Mouse (Mus musculus): Measurements from ENCODE around the gene Spryd4. TPM values are rescaled to one million over a fixed set of nuclear protein-coding genes. Genes with fewer than 3 reads are reported as not detected.
"Not testable (repeated sequence)": the region's sequence is repeated elsewhere in the genome, so short reads cannot be mapped to it uniquely, and the experiment has no call there.

Gene Spryd4
- 10 to 100 TPM; 33.2 to 34.9 TPM for total RNA-seq (2021)
- long read RNA-seq, experiment 1, transcript Spryd4-201 (2 exons, 1,583 nt) = major isoform, 51 of 52 reads
- long read RNA-seq, experiment 1, partial matches to known transcripts = 1 of 52 reads
- long read RNA-seq, experiment 1, other reads (novel, unspliced or antisense) = 0 of 52 reads
- long read RNA-seq, experiment 2, transcript Spryd4-201 (2 exons, 1,583 nt) = major isoform, 32 of 34 reads
- long read RNA-seq, experiment 2, partial matches to known transcripts = 2 of 34 reads
- long read RNA-seq, experiment 2, other reads (novel, unspliced or antisense) = 0 of 34 reads

GRCm38 (mm10) chr10:128211390-128212108 is at the start of gene Spryd4:
TSS of gene Spryd4 (minus strand) at chr10:128211807.
- peak; percentile 92 to 95 for DNase-seq (ENCODE audit: low spot score in 2 of 2)

DNA sequence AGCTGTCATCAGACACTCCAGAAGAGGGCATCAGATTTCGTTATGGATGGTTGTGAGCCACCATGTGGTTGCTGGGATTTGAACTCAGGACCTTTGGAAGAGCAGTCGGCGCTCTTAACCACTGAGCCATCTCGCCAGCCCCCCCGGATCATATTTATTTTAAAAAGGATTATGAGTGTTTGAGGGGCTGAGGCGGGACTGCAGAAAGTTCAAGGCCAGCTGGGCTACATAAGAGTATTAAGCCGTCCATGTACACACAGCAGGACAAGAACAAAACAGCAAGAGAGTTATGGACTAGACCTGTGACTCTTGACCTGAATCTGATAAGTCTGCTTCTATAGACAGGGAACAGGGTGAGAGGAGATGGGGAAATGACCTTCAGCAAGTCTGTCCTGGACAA is 48.8 kb upstream of the Spryd4 start:
- not testable (repeated sequence) for DNase-seq (ENCODE audit: low spot score in 2 of 2)

- DNase-seq (ENCODE audit: low spot score in 2 of 2) = no peak
These were observed 48.3 kb upstream of the Spryd4 start for GRCm38 (mm10) chr10:128259946-128260345.

DNA sequence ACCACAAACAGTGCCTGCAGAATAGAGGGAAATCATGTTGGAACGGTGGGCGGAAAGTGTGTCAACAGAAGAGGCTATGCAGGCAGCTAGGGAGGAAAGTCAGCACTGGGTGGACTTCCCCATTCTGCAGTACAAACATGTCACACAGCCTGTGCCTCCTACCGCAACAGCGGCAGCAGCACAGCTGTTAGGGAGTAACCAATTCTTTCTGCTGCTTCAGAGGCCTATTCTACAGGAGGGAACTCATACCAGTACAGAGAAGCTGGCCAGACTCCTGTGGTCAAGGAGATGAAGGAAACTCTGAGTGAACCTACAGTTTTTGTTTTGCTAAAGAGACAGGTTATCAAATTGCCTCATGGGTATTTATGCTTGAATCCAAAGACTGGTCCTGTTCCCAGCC is 47.3 kb upstream of the Spryd4 start:
- no peak for DNase-seq (ENCODE audit: low spot score in 2 of 2)

- no peak for DNase-seq (ENCODE audit: low spot score in 2 of 2)
These were observed 44.7 kb upstream of the Spryd4 start for GRCm38 (mm10) chr10:128256328-128256727.

DNA sequence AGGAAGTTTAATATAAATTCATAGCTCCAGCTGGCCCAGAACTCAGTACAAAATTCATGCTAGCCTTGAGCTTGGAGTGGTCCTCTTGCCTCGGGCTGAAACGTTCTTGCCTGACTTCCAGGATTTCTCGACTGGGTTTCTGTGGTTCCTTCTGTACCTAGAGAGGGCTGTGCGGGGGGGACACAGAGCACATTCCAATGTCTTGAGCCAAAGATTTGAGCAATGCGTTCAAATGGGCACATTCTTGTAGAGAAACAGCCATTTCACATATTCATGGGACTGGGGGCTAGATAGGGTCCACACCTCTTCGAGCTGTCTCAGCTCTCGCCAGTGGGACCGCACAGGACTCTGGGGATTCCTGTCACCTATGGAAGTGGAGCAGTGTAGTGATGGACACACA is 44.3 kb upstream of the Spryd4 start:
- DNase-seq (ENCODE audit: low spot score in 2 of 2) = no peak

DNA sequence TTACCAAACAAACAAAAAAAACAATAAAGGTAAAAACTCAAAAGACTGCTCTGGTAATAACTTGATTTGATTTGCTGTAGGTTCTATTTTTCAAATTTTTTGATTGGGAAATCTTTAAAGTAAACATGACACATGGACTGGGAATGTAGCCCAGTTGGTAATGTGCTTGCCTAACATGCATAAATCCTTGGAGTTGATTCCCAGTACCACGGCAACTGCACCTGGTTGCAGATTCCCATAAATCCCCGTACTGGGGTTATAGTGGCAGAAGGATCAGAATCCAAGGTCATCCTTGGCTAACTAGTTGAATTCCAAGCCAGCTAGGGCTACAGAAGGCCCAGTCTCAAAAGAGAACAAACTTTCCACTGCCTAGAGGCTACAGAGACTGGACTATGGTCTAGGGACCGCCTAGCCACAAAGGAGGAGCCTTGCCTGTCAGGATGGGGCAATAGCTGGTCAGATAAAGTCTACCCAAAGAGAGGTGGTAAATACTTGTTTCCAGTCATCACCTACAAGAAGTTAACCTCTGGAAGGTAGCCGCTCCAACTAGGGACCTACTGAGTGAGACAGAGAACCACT is 42.2 kb upstream of the Spryd4 start, which contains the start of gene Apon:
TSS of gene Apon (plus strand) at position 420 of the 579 bp plus-strand sequence.
- DNase-seq (ENCODE audit: low spot score in 2 of 2) = no peak

DNA sequence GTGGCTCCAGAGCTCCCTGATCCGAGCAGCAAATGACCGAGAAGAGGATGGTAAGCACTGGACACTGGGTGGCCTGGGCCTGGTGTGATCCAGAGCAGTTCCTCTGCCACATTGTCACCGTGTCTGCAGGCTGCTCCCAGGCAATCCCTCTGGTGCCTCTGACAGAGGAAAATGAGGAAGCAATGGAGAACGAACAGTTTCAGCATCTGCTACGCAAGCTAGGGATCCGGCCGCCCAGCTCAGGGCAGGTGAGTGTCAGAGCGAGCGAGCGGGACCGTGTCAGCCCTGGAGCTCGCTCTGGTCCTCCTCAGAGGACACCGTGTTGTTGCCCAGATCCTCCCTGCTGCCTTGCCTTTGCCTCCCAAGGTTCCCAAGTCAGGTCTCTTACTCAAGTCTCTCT is 39.0 kb upstream of the Spryd4 start:
- no peak for DNase-seq (ENCODE audit: low spot score in 2 of 2)

DNA sequence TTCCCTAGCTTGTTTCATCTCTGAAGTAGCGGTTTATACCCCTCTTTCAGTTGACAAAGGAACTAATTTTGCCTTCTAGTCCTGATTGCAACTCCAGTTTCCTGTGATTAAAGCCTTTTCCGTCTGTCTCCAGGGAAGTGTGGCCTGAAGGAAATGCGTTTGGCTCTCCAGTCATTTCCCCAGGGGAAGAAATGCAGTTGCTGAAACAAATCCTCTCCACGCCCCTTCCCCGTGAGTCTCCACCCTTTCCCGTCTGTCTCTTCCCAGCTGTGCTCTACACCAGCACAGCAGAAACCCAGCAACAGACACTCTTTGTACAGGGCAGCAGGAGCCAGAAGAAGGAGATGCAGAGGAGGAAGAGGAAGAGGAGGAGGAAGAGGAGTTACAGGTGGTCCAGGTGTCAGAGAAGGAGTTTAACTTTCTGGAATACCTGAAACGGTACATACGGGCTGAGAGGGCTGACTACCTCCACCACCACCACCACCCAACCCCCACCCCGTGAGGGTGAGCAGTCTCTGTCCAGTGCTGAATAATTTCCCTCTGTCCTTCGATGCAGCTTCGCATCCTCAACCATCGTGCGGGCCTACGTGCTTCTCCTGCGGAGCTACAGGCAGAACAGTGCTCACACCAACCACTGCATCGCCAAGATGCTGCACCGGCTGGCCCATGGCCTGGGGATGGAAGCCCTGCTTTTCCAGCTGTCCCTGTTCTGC is 35.6 kb upstream of the Spryd4 start:
- DNase-seq (ENCODE audit: low spot score in 2 of 2) = peak in 1 of 2 experiments; percentile 33

DNA sequence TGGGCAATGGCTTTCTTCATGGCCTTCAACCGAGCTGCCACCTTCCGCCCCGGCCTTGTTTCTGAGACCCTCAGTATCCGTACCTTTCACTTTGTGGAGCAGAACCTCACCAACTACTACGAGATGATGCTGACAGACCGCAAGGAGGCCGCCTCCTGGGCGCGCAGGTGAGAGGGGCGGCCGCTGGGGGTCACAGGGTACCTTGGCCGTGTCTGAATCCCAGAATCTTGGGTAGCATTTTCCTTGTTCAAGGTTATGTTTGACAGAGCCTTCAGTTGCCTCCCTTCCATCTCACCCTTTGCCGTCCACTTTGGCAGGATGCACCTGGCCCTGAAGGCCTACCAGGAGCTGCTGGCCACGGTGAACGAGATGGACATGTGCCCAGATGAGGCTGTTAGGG is 32.5 kb upstream of the Spryd4 start:
- no peak for DNase-seq (ENCODE audit: low spot score in 2 of 2)

DNA sequence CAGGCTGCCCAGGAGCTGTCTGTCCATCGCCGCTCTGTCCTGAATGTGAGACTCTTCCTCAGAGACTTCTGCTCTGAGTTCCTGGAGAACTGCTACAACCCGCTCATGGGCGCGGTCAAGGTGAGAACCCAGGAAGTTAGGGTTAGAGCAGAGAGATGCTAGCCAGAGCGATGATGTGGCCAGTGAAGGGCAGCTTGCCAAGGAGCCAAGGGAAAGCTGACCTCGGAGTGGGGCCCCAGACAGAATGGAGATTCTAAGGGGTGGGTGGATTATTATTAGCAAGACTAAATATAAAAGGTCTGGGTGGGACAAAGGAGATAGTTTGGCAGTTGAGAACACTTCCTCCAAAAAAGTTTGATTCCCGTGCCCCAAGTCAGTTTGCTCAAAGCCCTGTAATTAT is 31.6 kb upstream of the Spryd4 start:
- no peak for DNase-seq (ENCODE audit: low spot score in 2 of 2)

GRCm38 (mm10) chr10:128240131-128240530 is 28.5 kb upstream of the Spryd4 start:
- no peak for DNase-seq (ENCODE audit: low spot score in 2 of 2)

- no peak for DNase-seq (ENCODE audit: low spot score in 2 of 2)
These were observed 27.5 kb upstream of the Spryd4 start for GRCm38 (mm10) chr10:128239140-128239539.

GRCm38 (mm10) chr10:128237807-128238480 is 26.3 kb upstream of the Spryd4 start:
- DNase-seq (ENCODE audit: low spot score in 2 of 2) = no peak

- no peak for DNase-seq (ENCODE audit: low spot score in 2 of 2)
These were observed 24.7 kb upstream of the Spryd4 start for GRCm38 (mm10) chr10:128236321-128236720.

DNA sequence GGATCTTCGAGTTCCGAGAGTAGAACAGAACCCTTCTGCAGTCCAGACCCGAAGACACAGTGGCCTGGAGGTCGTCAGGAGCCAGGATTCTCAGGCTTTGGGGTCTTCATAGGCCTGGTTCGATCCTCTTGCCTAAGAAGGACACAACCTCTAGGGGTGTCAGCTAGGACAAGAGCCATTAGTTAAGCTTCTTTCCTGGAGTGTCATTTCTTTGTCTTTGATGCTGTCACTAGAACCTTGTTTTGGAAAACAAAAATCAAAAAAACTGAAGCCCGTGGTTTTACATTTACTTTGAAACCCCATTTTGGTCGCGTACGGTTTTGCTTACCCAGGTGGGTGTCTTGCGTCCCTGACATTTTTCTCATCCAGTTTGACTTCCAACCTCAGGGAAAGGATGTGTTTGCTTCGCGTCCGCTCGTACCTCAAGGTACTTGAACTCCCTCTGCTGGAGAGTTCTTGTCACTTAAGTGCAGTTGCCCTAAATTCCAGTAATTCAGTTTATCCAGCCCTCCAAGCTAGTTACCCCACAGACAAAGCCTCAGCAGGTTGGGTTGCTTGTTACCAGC is 20.9 kb upstream of the Spryd4 start:
- peak in 1 of 2 experiments; percentile 51 for DNase-seq (ENCODE audit: low spot score in 2 of 2)

GRCm38 (mm10) chr10:128231697-128232419 is 20.3 kb upstream of the Spryd4 start, which contains the start of gene Timeless:
TSS of gene Timeless (plus strand) at chr10:128232065.
- peak; percentile 77 to 88 for DNase-seq (ENCODE audit: low spot score in 2 of 2)

GRCm38 (mm10) chr10:128231146-128231545 is 19.5 kb upstream of the Spryd4 start:
- DNase-seq (ENCODE audit: low spot score in 2 of 2) = no peak

DNA sequence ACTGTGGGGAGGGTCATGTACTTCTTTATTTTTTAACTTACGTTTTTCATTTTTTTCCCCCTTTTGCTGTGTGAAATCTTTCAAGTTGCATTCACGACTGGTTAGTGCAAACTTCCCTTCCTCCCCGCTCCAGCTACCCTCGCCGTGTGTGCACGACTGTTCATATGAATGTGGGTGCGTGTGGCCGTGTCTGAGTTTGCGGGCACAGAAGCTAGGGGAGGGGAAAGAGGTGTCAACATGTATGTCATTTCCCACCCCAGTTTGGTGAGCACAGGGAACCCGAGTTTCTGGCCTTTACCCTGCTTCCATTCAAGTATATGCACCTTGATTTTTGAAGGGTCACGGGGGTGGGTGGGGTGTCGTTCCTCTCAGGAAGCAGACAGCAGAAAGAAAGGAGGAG is 19.0 kb upstream of the Spryd4 start:
- DNase-seq (ENCODE audit: low spot score in 2 of 2) = no peak

GRCm38 (mm10) chr10:128228009-128228408 is 16.4 kb upstream of the Spryd4 start:
- no peak for DNase-seq (ENCODE audit: low spot score in 2 of 2)
